Mouse (Mus musculus) brain, embryonic 14.5 days (tissue): ENCODE data around the gene Gja3.

Source experiments
- CTCF ChIP-seq: fragments of 200-500 bp; IDR thresholded peaks from 2 replicates; pipeline ENCODE4 v1.5.1; 2012; ENCODE audit warnings: inconsistent platforms, mild to moderate bottlenecking, moderate library complexity, borderline replicate concordance; ENCODE audit not compliant: insufficient read depth, insufficient read length; ENCODE audit errors: extremely low read depth
- POLR2A ChIP-seq: fragments of 200-500 bp; IDR thresholded peaks from 2 replicates; pipeline ENCODE4 v1.6.1; 2012; ENCODE audit warnings: mild to moderate bottlenecking, inconsistent platforms, borderline replicate concordance; ENCODE audit not compliant: poor library complexity, insufficient read depth, insufficient read length, severe bottlenecking; ENCODE audit errors: extremely low read depth

GRCm38 (mm10) chr14:57082863-57083262, 25.0 kb upstream of the Gja3 start:
- TF ChIP-seq POLR2A (no peak), CTCF (no peak)
